Mouse (Mus musculus): Measurements from ENCODE around the gene Ctr9.

GRCm38 (mm10) chr7:110998887-110999827 is 29.6 kb upstream of the Ctr9 start:
- TF ChIP-seq CTCF (conservative IDR thresholded peaks at IDR 0.05; ENCODE audit: low read length) = no peak
- TF ChIP-seq POU5F1 (IDR thresholded peaks at IDR 0.05; ENCODE audit: borderline replicate concordance, low read length) = no peak
- no peak for TF ChIP-seq NANOG (IDR thresholded peaks at IDR 0.05; ENCODE audit: borderline replicate concordance, low read length)
